Mouse (Mus musculus) mesoderm, embryonic 11.5 days (tissue): ENCODE measurements around the gene 4930579F01Rik.
A peak's percentile ranks its signal among the peaks of the same experiment; 100 is the strongest.
"Not testable (repeated sequence)": the region's sequence is repeated elsewhere in the genome, so short reads cannot be mapped to it uniquely, and the experiment has no call there.

Source experiments
- DNase-seq: peaks from one replicate; pipeline ENCODE4 v3.0.0-alpha.2; 2012; ENCODE audit warnings: low read depth, low spot score

The 4930579F01Rik gene

DNA sequence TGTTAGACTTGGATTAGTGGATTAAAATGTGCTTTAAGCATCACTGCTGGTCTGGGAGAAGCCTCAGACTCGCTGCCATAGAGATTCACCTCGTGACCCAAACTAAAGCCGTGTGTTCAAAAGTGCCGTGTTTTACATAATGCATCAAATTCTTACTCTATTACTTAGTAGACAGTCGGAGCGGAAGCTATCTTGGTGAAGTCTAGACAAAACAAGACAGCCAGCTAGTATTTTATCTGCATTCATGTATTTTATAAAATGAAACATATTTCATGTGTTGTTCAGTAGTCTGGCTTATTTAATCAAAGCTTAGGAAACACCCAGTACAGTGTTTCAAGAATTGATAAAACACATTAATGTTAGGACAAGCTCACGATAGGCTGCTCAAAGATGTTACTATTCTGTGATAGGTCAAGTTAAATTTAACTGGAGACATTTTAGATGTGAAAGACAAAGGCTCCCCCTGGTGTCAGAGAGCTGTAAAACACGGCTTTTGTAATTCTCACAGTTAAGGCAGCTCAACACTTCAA, 48.9 kb downstream of the 4930579F01Rik start, which contains the start of gene Mttp:
TSS of gene Mttp (minus strand) at position 327 of the 530 bp plus-strand sequence.
- peak; percentile 89 for DNase-seq

- DNase-seq, result no peak
These were observed 49.5 kb downstream of the 4930579F01Rik start for GRCm38 (mm10) chr3:138144060-138144641.

DNA sequence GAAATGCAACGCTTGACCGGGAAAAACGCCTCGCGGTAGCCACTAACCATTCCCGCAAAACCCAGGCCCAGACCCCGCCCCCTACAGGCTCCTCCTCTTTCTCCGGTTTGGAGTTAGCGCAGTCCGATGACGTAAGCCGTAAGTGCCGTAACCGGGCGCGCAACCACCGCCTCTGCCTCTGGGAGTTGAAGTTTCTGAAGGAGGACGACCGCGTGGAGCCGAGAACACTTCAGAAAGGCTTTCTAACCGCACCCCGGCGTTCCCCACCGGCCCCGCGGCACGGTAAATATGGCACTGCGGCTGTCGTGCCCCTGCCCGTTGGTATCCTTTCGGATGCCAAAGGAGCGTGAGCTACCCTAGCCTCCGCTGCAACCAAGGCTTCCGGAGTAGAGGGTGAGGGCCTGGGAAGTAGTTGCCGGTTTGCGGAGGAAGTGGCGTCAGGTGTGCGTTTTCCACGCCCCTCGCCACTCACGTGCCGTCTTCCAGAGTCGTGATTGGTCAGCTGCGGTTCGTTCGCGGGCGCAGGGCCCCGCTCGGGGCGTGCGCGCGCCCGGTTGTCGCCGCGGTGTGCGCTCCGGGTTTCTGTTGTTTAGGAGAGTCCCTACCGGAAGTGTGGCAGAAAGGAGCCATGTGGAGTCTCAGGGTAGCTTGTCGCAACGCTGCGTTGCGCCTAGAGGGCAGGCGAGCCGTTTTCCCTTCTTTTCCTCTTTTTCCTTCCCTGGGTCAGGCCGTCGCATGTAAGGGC, 50.1 kb downstream of the 4930579F01Rik start, which contains the start of gene Trmt10a:
TSS of gene Trmt10a (plus strand) at position 134 of the 745 bp plus-strand sequence.
- DNase-seq, result peak; percentile 98

DNA sequence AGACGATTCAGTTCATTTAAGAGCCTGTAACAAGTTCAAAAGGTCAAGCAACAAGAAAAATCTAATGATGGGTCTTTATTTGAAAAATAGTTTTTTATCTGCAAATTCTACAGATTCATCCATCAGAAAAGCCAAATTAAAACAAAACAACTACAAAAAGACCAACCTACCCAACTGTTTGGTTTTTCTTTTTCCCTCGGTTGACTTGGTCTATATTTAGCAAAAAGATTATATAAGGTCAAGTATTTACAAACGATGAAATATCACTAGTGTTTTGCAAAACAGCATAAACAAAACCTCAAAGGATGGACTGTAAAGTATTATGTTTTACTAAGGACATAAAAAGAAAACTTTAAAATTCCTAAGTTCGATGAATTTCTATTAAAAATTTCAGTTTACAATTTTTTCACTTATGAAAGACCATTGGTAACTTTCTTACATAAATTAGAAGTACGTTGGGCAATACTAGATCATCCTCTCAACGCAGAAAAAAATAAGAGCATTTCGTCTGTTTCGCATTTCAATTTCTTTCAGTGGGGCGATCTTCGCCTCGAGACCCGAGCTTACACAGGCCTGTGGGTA, 50.8 kb downstream of the 4930579F01Rik start:
- DNase-seq, result no peak

DNA sequence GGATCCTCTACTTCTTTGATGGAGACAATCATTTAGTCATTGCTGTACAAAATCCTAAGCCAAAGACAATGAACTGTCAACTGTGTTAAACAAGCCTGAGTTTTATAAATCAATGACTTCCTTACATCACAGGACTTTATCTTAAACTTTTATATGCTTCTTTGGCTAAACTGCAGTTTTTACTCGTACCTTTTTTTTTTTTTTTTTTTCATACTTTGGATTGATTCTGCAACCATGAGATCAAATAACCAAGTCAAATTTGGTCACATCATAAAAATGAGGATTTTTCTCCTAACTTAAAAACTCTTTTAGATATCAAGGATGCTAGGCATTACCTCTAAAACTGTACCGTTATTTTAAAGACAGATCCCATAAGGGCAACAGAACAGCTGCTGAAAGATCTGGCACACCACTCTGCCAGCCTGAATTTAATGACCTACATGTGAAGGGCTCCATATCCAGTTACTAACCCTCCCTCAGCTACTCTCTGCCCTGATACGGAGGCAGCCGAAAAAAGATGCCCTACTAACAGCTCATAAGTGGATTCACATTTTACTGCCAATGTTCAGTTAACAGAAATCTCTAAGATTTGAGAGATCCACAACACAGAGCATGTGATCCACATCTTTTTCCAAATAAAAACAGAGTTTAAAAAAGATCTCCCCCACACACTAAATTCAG, 51.4 kb downstream of the 4930579F01Rik start:
- DNase-seq, result peak; percentile 30

DNA sequence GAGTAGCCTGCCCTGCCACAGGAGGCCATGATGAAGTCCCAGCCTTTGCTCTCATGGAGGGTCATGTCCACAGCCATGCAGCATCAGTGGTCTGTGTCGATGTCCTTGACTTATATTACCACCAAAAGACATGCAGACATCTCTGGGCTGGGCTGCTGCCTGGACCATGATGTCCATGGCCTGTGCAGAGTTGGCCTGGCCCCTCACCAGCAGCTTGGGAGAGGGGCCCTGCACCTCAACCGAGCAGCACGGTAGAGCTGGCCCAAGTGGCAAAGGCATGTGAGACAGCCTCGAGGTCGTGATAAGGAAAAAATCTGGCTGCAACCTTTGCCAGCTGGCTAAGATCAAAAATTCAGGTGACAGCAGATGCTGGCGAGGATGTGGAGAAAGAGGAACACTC, 54.0 kb downstream of the 4930579F01Rik start:
- DNase-seq, result no peak

GRCm38 (mm10) chr3:138138146-138138545, 55.5 kb downstream of the 4930579F01Rik start:
- not testable (repeated sequence) for DNase-seq

GRCm38 (mm10) chr3:138134528-138134927, 59.1 kb downstream of the 4930579F01Rik start:
- DNase-seq, result no peak

DNA sequence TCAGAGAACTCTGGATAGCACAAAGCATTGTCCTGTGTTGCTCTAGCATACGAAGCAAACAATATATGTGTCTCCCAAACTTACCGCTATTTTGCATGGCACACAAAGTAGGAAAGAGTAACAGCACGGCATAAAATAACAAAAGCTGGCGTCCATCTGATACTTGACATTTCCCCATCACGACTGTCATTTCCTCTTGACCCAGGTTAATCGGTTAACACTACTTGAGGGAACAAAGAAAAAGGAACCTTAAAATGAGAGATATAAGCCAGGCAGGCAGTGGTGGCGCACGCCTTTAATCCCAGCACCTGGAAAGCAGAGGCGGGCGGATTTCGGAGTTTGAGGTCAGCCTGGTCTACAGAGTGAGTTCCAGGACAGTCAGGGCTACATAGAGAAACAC, 59.7 kb downstream of the 4930579F01Rik start:
- DNase-seq, result no peak

DNA sequence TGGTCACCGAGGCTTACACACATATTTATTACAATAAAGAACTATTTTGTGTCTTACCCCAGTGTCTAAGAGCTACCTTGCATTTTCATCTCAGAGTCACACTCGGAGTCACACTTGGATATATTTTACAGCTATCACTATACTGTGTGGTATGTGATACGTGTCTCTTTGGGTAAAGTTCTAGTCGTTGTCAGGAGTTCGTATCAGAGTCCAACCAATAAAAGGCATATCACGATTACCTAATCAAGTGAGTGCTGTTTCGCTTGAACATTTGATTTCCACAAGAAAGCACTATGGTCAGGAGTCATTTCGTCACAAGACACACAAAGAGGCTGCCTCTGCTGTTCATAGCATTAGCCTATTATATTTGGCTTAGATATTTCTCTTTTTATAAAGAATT, 60.2 kb downstream of the 4930579F01Rik start:
- DNase-seq, result no peak

GRCm38 (mm10) chr3:138131168-138131567, 62.5 kb downstream of the 4930579F01Rik start:
- DNase-seq, result no peak

DNA sequence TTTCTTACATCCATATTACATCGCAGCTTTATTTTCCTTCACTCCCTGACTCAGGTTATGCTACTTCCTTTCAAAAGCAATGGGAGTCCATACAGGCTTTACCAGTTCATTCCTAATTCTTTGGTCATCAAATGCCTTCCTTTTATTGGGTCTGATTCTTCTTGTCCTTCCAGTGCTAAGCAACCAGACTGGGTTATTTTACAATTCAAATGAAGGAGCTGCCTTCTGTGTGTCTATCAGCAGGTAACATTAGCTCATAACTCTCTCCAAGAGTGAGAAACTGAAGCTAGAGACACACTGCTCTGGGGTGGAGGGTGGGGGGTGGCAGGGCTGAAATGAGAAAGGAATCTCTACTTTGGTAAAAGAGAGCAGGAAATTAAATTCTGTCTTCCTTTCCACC, 62.9 kb downstream of the 4930579F01Rik start:
- DNase-seq, result peak; percentile 9

DNA sequence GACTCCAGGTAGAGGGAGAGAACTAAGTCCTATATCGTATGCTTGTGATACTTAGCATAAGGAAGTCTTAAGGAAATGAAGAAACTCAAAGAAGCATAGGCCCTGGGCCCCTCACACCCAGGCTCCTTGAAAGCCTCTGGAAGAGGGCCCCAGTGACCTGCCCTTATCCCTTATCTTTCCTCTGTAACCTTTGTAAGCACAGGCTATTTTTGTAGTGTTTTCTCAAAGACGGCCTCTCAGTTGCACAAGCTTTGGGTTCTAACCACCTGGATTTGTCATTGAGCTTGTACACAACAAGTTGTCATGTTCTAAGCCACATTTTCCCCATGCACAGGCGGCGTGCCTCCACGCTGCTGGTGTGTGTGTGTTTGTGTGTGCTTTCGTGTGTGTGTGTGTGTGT, 64.5 kb downstream of the 4930579F01Rik start:
- DNase-seq, result no peak

GRCm38 (mm10) chr3:138123842-138124241, 69.8 kb downstream of the 4930579F01Rik start:
- DNase-seq, result no peak

DNA sequence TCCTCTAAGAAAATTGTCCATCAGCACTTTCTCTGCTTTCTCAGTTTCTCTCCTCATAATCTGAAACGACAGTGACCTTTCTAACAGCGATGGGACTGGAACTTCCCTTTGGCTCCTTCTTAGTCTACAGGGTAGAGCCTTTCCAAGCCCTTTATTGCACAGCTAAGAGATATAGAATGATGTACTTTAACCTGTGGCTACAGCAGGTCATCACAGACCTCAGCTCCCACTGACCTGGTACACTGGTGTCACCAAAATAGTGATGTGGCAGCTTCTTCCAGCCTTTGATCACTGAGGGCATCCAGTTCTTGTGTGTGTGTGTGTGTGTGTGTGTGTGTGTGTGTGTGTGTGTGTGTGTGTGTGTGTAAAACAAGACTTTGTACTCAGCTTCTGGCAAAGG, 72.2 kb downstream of the 4930579F01Rik start:
- no peak for DNase-seq

GRCm38 (mm10) chr3:138119444-138120105, 74.0 kb downstream of the 4930579F01Rik start:
- no peak for DNase-seq

DNA sequence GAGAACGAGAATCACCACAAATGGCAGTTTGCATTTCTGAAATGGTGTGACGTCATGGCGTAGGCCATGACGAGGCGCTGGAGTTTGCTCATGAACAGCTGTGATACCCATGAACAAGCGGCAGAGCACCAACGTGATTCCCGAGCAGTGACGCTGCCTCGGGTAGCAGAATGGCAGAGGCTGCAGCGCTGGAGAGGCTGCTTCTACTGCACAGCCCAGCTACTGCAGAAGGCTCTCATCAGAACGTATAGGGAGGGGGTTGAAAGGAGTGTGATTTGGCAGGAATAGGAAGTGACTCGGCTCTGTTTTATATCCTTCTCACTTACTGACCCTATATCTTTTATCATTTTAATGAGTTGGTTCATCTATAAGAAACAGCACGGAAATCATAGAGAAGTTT, 74.8 kb downstream of the 4930579F01Rik start:
- no peak for DNase-seq

- DNase-seq, result no peak
These were observed 75.2 kb downstream of the 4930579F01Rik start for GRCm38 (mm10) chr3:138118392-138118791.

DNA sequence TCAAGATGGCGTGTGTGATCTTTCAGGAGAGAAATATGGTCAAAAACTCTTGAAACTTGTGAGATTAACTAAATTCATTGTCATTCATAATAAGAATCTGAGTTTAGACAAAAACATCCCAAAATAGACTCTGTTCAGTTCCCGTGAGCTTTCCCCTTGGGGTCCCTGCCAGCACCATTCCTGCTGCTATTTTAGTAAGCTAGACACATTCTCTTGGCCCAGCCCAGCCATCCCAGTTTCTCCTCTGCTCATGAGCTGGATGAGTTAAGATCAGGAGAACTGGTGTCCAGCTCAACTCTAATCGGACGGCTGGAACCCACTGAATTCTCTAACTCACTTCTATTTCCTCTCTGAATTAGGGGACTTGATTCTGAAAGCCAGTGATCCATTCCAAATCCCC, 76.8 kb downstream of the 4930579F01Rik start:
- no peak for DNase-seq

DNA sequence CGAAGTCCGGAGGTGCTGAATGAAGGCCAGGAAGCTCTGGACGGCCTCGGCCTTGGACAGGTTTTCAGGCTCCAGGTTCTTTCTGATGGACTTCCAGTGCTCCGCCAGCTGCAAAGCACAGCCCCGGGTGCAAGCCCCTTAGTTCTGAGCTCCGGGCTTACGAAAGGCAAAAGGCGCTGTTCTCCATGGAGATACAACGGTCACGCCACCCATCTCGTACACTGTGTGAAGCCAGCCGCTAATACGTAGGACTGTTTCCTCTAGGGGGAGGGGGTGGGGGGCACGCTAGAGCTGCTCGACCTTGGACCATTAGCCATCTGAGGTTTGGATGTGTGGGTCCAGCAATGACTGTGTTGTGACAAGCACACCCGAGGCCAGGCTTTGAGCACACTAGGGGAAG, 79.5 kb downstream of the 4930579F01Rik start:
- no peak for DNase-seq
